Mouse (Mus musculus) ovary, postnatal 14 days (tissue): ENCODE results near the gene Senp8.
A peak's percentile ranks its signal among the peaks of the same experiment; 100 is the strongest.
"Not testable (repeated sequence)": the region's sequence is repeated elsewhere in the genome, so short reads cannot be mapped to it uniquely, and the experiment has no call there.

ENCODE experiments used
- DNase-seq: peaks from one replicate; pipeline ENCODE4 v3.0.0; 2022; ENCODE audit warnings: low spot score

Gene Senp8

GRCm38 (mm10) chr9:59750267-59751065, at the start of gene Senp8, which contains the start of gene Myo9a:
Gene Senp8, minus strand, starts transcription at chr9:59750710.
Gene Myo9a, plus strand, starts transcription at chr9:59750896.
- DNase-seq: peak; percentile 100

GRCm38 (mm10) chr9:59766966-59767461, 16.5 kb upstream of the Senp8 start:
- not testable (repeated sequence) for DNase-seq

DNA sequence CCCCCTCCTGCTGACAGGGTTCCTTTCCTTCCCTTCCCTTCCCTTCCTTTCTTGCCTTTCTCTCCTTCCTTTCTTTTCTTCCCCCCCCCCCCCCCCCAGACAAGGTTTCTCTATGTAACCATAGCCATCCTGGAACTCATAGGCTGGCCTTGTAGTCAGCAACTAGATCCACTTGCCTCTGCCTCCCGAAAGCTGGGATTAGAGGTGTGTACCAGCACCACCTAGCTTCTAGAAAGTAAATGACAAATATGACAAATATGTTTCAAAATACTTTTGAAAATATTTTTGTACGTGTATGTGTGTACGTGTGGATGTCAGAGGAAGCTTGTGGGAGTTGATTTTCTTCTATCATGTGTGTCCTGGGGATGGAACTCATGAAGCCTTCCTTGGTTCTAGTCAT, 10.0 kb upstream of the Senp8 start:
- DNase-seq: no peak

DNA sequence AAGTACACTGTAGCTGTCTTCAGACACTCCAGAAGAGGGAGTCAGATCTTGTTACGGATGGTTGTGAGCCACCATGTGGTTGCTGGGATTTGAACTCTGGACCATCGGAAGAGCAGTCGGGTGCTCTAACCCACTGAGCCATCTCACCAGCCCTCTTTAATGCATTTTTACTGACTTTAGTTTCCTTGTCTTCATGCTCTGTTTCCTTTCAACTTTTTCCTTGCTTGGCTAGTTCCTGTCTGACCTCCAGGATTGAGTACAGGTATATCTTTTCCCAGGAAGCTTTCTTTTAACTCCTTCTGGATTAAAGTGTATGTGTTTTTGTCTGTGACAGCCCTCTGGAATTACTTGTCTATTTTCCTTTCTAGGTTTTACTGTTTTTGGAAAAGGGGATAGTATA, 6.5 kb upstream of the Senp8 start:
- DNase-seq: not testable (repeated sequence)

GRCm38 (mm10) chr9:59755199-59755598, 4.7 kb upstream of the Senp8 start:
- no peak for DNase-seq

DNA sequence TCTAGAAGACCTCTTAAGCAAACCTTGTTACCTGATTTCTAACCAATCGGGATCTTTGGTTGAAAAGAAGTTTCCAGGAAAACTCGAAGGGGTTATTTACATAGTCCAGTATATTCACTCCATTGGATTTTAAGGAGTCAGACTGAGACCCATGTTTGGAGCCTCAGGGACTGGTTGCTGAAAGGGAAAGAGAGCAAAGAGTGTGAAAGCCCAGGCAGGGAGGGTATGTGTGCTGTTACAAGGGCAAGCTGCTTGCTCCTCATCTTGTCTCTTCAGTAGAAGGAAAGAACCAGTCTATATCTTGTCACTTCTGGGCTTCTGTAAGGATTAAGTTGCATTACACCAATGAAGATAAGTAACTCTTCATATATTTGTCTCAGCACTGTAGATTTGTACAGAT, 1.5 kb upstream of the Senp8 start:
- DNase-seq: no peak

DNA sequence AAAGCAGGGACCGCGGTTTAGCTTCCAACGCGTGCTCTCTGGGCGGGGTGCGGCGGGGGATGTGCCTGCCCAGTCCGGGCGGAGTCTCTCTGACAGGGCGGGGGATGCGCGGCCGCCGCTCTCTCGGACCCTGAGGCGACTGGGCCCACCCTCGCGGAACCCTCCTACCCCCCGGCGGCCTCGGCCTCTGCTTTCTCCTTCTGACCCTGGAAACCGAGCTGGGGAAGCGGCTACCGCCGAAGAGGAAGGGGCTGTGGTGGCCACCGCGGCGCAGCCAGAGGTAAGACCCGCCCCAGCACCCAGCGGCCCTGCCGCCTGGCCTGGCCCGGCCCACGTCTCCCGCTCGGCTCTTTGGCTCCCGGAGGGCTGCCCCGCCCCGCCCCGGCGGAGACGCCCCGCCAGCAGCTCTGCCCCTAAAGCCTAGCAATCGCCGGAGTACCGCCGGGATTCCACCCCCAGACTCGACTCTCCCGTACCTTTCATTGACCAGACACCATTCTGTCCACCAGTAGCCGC, 614 bp upstream of the Senp8 start:
- DNase-seq: peak; percentile 80

DNA sequence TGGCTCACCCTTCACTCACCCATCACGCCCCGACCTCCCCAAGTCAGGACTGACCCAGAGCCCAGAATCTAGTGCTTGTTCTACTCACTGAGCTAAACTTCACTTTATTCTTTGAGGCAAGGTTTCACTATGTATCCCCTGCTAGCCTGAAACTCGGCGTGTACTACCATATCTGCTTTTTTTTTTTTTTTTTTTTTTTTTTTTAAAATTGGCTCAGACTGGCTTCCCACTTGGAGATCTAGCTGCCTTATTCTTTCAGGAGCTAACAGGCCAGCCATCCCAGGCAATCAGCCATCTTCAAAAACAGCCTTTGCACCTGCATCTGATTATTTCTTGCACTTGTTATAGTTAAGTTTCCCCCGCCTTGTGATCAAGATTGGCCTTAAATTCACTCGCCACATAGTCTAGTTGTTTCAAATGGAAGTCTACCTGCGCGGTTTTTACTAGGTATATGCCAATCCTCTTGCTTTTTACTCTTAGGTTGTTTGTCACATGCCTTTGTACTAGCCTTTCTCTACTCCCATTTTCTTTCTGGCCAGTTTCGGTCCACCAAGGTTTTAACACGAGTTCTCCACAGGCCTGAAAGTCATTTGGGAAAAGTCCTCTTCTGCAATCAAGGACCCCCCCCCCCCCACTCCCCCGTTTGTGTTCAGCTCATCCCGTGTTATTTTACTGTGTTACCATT, 787 bp downstream of the Senp8 start:
- DNase-seq: no peak

DNA sequence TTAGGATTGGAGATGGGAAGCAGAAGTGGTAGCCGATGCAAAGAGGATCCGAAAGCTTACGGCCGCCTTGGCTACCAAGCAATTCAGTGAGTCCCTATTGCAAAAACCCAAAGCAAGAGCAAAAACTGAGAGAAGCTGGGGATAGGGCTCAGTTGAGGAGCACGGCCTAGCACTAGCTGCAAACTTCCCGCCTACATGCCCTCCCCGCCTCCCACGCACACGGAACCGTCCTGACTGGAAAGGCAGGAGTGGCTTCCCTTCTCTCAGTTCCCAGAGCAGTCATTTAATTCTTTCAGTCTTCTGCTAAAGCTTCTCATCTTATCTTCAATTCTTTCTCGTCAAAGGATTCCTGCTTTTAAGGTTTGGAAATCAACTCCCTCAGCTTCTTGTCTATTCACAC, 1.5 kb downstream of the Senp8 start:
- no peak for DNase-seq

GRCm38 (mm10) chr9:59748387-59748786, 2.1 kb downstream of the Senp8 start:
- DNase-seq: no peak

DNA sequence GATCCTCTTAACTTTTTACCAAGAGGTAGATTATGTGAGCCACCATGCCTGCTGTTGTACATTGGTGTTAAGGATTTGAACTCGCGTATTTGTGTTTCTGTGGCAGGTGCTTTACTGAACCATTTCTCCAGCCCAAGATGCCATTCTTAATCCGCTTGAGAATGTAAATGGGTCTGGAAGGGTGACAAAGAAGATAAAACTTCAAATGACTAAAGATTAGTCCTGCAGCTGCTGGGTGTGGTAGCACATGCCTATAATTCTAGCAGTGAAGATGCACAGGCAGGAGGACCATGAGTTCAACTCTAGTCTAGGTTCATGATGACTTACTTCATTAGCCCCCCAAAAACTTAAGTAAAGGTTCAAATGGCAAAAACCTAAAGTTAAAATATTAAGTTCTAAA, 6.6 kb downstream of the Senp8 start:
- DNase-seq: no peak

- DNase-seq: no peak
These were observed 9.9 kb downstream of the Senp8 start for GRCm38 (mm10) chr9:59740593-59740992.

DNA sequence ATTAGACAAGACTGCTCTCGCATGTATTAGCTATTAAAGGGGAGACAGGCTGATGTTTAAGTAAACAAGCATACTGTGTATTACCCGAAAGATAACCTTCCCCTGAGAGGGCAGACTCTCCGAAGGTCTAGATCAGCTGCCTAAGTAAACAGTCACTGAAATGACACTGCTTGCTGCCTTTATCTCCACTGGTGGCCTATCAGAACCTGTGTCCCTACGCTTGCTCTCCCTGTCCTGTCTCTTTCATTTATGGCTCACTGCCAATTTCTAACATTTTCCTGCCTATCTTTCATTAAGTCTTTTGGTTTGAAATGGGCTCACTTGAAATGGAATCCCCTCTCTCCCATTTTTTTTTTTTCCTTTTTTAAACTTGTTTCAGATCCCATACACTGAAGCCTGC, 15.1 kb downstream of the Senp8 start:
- DNase-seq: no peak

- DNase-seq: no peak
These were observed 17.4 kb downstream of the Senp8 start for GRCm38 (mm10) chr9:59733075-59733474.

DNA sequence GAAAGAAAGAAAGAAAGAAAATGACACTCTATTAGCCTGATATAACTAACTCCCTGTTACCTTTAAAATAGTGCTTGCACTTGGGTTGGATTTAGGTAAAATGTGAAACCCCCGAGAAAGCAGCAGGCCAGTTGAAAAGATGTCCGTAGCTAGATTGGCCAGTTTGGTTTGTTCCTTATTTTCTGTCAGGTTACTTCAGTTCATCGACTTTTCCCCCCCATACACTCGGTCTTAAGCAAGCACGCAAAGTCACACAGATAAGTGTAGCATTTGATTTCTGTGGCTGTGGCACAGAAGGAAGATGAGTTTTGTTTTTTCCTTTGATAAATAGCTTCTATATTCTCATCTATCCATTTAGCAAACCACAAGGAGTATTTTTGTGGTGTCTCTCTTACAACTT, 19.4 kb downstream of the Senp8 start:
- DNase-seq: no peak

DNA sequence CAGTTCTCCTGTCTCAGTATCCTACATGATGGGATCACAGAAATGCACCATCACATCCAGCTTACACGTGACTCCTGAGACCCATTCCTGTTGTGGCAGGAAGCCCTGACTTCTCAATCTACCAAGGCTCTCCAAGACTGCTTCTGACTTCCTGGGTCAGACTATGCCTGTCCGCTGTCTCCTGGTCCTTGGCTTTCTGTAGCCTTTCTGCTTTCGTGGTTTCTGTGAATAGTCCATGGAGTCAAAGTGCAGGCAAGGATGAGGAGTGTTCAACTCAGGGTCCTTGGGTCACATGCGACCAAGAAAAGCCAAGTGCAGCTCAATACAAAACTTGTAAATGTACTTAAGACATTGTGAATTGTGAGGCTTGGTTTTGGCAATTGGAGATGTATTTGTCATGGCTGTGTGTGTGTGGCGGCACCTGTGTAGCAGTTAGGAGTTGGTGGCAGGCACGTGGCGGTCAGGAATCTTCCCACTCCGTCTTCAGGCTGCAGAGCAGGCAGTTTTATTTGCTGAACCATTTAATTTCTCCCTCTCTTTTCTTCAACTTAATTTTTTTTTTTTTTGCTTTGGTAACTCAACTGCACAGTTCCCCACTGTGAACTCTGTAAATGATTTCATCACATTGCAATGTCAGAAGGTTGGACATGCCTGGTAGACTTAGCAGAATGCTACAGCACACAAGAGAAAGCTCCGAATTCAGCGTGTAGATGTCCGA, 22.8 kb downstream of the Senp8 start:
- no peak for DNase-seq

DNA sequence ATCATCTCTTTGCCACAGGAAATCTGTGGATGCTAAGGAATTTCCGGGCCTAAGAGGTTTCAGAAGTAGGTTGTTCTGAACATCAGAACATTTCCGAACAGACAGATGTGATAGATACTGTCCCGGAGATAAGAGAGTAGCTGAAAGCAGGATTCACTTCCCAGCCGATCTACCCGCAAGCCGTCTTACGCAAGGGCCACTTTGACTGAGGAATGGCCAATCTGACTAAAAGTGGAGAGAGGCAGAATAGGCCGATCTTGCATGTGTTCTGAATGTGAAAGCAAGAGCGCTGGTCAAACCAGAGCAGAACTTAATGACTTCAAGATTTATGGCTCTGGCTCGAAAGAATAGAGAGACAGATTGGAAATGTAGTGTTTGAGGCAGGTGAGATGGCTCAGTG, 25.0 kb downstream of the Senp8 start:
- no peak for DNase-seq

DNA sequence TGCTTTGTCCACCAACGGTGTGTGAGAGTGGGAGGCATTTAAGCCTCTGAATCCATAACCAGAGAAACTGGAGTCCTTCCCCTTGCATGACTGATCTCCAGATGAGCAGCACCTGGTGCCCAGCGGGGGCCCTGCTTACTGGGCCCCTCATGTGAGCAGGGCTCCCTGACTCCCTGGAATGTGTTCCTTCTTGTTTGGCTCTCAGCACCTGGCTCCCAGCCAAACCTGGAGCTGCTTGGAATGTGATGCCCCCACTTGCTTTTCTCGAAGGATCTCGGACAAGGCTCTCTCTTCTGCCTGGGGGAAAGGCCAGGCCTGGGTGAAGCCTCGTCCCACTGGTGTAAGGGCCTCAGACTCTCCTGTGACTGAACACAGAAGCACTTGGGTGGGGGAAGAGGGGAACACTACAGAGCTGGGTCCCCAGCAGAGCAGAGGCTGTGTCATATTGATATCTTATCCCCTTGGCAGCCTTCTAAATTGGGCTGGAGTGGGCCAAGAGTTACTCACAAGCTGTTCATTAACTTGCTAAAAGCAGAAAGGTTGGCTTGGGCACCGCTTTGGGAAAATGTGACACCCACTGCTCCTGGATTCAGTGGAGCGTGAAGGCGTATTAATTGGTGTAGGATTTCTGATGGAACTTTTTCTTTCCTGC, 26.6 kb downstream of the Senp8 start:
- no peak for DNase-seq

GRCm38 (mm10) chr9:59723096-59723657, 27.3 kb downstream of the Senp8 start:
- peak; percentile 61 for DNase-seq

DNA sequence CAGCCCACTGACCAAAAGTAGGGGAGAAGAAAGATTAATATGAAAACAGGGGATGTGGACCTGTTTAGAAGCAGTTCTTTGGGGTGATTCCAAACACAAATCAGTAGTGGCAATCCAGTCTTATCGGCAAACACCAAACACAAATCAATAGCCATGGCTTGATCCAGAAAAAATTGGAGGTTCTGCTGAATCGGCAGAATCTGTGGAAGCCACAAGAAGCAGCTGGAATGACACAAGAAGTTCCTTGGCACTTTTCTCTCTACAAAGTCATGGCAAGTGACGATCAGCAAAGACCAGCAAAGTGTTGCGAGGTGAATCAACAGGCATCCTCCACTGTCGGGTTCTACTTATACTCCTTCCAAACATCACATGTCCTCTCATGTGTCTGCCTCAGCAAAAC, 29.4 kb downstream of the Senp8 start:
- DNase-seq: no peak

GRCm38 (mm10) chr9:59718237-59718636, 32.3 kb downstream of the Senp8 start:
- DNase-seq: no peak
